Mouse (Mus musculus): ENCODE results near the gene Cirbp. TPM values are rescaled to one million over a fixed set of nuclear protein-coding genes. Genes with fewer than 3 reads are reported as not detected.
A peak's percentile ranks its signal among the peaks of the same experiment; 100 is the strongest.

Cirbp gene
- polyA plus RNA-seq, 1 experiment: 3.9 TPM

DNA sequence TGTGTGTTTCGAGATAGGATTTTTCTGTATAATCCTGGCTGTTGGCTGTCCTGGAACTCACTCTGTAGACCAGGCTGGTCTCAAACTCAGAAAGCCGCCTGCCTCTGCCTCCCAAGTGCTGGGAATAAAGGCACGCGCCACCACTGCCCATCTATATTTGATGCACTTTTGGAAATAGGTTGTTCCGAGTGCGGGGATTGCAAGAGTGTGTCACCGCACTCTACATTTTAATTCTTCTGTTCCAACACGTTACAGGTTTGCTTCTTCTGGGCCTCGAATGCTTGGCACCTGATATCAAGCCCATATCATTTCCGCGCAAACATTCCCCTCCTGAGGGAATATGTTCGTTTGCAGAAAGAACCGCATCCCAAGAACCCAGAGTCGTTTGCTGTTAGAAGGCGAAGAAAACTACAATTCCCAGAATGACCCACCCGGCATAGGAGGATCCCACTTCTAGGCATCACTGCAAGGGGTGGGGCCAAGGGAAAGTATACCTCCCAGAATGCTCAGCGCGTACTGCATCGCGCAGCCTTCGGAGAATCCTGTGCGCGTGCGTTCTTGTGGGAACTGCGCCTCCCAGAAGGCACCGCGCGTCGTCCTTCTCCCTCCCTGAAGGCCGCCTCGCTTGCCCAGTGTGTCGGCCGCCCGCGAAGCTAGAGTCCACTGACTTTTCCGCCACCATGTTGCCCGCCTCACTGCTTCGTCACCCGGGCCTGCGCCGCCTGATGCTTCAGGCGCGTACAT lies 23.8 kb upstream of the Cirbp start:
- Histone ChIP-seq H3K27me3 (ENCODE audit: control insufficient read depth) (peaks cover 34% of the 10 kb centered on the region), H3K4me1 (ENCODE audit: control insufficient read depth) (peaks cover 98% of the 10 kb centered on the region), H3K36me3 (ENCODE audit: control insufficient read depth) (peaks cover 41% of the 10 kb centered on the region), H3K4me3 (replicated peaks) (peak overlapping the region; percentile 86), H3K9me3 (ENCODE audit: control insufficient read depth, low read length) (peaks cover 2% of the 10 kb centered on the region; the same call in 1 of the 2 replicates)
- no peak for TF ChIP-seq TAL1 (IDR thresholded peaks at IDR 0.05; ENCODE audit: low read length)
- no peak for TF ChIP-seq GATA1 (IDR thresholded peaks at IDR 0.05; ENCODE audit: low read length)

DNA sequence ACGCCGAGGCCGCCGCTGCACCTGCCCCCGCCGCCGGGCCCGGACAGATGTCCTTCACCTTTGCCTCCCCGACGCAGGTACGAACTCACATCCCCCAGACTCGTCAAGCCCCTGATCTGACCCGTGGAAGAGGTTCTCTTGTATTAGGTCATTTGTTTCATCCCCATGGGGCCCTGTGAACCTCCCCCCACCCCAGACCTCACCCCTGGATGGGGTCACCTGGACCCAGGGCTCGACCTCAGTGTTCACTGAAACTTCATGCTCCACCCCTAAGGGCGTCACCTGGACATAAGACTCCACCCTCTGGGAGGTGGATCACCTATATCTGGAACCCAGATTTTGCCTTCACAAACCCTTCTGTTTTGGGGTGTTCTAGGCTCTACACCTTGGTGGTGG lies 23.3 kb upstream of the Cirbp start:
- Histone ChIP-seq H3K4me3 (replicated peaks) (peak overlapping the region; percentile 86), H3K9me3 (ENCODE audit: control insufficient read depth, low read length) (no peaks in the 10 kb centered on the region; the same call in 1 of the 2 replicates), H3K4me1 (ENCODE audit: control insufficient read depth) (peaks cover 98% of the 10 kb centered on the region), H3K36me3 (ENCODE audit: control insufficient read depth) (peaks cover 46% of the 10 kb centered on the region), H3K27me3 (ENCODE audit: control insufficient read depth) (peaks cover 28% of the 10 kb centered on the region)
- TF ChIP-seq TAL1 (IDR thresholded peaks at IDR 0.05; ENCODE audit: low read length) (no peak), GATA1 (IDR thresholded peaks at IDR 0.05; ENCODE audit: low read length) (no peak)

DNA sequence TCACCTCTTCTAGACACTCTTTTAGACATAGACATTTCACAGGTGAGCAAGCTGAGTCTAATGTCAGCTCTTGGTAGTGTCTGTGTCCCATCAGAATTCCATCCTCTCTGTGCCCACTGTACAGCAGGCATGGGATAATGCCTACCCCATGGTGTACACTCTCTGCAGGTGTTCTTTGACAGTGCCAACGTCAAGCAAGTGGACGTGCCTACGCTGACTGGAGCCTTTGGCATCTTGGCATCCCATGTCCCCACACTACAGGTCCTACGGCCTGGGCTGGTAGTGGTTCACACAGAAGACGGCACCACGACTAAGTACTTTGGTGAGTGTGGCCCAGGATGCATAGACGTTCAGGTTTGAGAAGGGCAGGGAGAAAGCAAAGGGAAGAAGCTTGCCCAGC lies 22.1 kb upstream of the Cirbp start:
- Histone ChIP-seq H3K4me1 (ENCODE audit: control insufficient read depth) (peaks cover 96% of the 10 kb centered on the region), H3K9me3 (ENCODE audit: control insufficient read depth, low read length) (no peaks in the 10 kb centered on the region; the same call in 1 of the 2 replicates), H3K4me3 (replicated peaks) (peak overlapping the region; percentile 86), H3K36me3 (ENCODE audit: control insufficient read depth) (peaks cover 48% of the 10 kb centered on the region), H3K27me3 (ENCODE audit: control insufficient read depth) (peaks cover 17% of the 10 kb centered on the region)
- no peak for TF ChIP-seq TAL1 (IDR thresholded peaks at IDR 0.05; ENCODE audit: low read length)

DNA sequence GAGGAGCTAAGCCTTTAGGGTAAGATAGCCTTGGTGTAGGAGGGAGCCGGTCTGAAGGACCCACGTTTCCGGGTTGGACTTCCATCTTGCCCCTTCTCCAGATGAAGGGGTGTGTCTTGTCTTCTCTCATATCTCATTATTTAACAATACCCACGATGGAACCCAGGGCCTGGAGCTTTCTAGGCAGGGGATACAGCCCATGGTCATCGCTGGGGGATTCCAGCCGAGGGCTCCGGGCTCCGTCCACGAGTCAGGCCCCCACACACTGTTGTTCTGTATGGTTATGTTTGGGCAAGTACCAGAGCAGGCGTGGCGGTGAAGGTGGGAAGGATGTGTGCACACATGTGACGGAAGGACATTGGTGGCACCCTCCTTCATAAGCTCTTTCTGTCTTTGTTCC lies 21.6 kb upstream of the Cirbp start:
- peaks cover 48% of the 10 kb centered on the region for H3K36me3 ChIP-seq (ENCODE audit: control insufficient read depth)
- no peaks in the 10 kb centered on the region for H3K9me3 ChIP-seq (ENCODE audit: control insufficient read depth, low read length)
- H3K4me3 ChIP-seq (replicated peaks): no peak overlapping the region
- peaks cover 12% of the 10 kb centered on the region for H3K27me3 ChIP-seq (ENCODE audit: control insufficient read depth)
- peaks cover 95% of the 10 kb centered on the region for H3K4me1 ChIP-seq (ENCODE audit: control insufficient read depth)
- TF ChIP-seq GATA1 (IDR thresholded peaks at IDR 0.05; ENCODE audit: low read length): no peak
- TF ChIP-seq TAL1 (IDR thresholded peaks at IDR 0.05; ENCODE audit: low read length): no peak

DNA sequence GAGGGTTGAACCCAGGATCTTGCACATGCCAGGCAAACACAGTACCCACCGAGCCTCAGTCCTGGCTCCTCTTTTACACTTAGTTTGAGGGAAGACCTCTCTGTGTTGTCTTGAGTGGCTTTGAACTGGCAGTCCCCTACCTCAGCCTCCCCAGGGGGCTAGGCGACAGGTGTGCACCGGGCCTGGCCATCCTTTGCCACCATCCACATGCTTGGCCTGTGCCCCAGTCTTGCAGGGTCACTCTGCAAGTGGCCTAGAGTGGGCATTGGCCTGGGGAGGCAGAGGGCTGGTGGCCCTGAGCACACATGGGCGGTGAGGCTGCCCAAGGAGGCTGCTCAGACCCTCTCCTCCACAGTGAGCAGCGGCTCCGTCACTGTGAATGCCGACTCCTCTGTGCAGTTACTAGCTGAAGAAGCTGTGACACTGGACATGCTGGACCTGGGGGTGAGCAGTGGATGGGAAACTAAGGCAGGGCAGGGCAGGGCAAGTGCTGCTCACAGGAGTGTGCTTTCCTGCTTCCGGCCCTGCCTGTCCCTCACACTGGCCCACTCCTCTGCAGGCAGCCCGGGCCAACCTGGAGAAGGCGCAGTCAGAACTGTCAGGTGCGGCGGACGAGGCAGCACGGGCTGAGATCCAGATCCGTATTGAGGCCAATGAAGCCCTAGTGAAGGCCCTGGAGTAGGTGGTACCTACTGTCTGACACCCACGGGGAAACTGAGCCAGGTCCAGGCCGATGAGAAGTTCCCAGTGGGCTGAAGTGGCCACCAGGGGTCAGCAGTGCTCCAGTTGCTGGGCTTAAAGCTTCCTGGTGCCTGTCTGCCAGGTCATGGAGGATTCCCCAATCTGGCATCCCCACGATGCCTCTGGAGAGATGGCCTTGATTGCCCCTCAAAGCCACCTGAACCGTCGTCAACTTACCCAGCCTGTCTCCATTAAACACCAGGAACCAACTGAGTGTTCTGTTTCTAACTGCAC lies 20.6 kb upstream of the Cirbp start:
- Histone ChIP-seq H3K4me3 (replicated peaks) (no peak overlapping the region), H3K36me3 (ENCODE audit: control insufficient read depth) (peaks cover 55% of the 10 kb centered on the region)
- TF ChIP-seq TAL1 (IDR thresholded peaks at IDR 0.05; ENCODE audit: low read length): no peak
- no peak for TF ChIP-seq GATA1 (IDR thresholded peaks at IDR 0.05; ENCODE audit: low read length)

DNA sequence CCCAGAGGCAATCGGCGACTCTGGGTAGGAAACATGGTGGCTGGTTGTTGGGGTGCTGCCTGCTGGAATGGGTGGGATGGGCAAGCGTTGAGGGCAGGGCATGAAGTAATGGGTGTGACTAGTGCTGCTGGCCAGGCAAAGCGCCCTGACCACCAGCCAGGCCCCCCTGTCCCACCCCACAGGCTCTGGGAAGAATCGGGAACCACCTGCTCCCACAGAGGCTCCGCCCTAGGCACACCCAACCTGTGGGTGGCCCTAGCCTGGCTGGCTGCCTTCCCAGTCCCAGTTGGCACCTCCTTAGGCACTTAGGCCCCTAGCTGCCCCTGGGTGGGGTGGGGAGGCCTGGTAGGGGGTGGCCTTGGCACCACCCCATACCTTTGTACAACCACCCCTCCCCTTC lies 19.9 kb upstream of the Cirbp start:
- TF ChIP-seq TAL1 (IDR thresholded peaks at IDR 0.05; ENCODE audit: low read length) (no peak), GATA1 (IDR thresholded peaks at IDR 0.05; ENCODE audit: low read length) (no peak)
- Histone ChIP-seq H3K36me3 (ENCODE audit: control insufficient read depth) (peaks cover 62% of the 10 kb centered on the region), H3K9me3 (ENCODE audit: control insufficient read depth, low read length) (no peaks in the 10 kb centered on the region), H3K4me3 (replicated peaks) (peak overlapping the region; percentile 95), H3K4me1 (ENCODE audit: control insufficient read depth) (peaks cover 95% of the 10 kb centered on the region), H3K27me3 (ENCODE audit: control insufficient read depth) (no peaks in the 10 kb centered on the region)

More for the DNA sequence above, 20.6 kb upstream of the Cirbp start:
- Histone ChIP-seq H3K9me3 (ENCODE audit: control insufficient read depth, low read length) (no peaks in the 10 kb centered on the region), H3K27me3 (ENCODE audit: control insufficient read depth) (peaks cover 2% of the 10 kb centered on the region), H3K4me1 (ENCODE audit: control insufficient read depth) (peaks cover 95% of the 10 kb centered on the region)

DNA sequence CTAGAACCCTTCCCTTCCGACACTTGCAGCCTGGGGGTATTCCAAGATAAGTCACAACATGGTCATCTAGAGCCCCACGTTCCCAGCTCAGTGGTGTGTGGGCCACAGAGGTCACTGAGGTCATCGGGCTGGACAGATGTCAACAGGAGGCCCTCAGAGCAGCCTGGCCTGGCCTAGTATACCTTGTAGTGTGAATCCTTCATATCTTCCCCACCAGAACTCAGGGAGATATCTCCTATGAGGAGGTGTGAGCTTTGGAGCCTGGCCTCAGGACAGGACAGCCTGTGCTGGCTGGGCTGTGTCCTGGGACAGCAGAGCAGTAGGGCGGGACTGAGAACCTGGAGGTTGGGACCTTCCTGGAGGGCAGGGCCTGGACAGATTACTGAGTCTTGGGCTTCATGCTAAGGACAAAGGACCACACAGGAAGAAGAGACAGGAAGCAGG lies 19.2 kb upstream of the Cirbp start:
- no peaks in the 10 kb centered on the region for H3K27me3 ChIP-seq (ENCODE audit: control insufficient read depth)
- H3K4me1 ChIP-seq (ENCODE audit: control insufficient read depth): peaks cover 95% of the 10 kb centered on the region
- H3K36me3 ChIP-seq (ENCODE audit: control insufficient read depth): peaks cover 69% of the 10 kb centered on the region
- H3K9me3 ChIP-seq (ENCODE audit: control insufficient read depth, low read length): no peaks in the 10 kb centered on the region
- TF ChIP-seq GATA1 (IDR thresholded peaks at IDR 0.05; ENCODE audit: low read length) (no peak), TAL1 (IDR thresholded peaks at IDR 0.05; ENCODE audit: low read length) (no peak)
- peak overlapping the region; percentile 95 for H3K4me3 ChIP-seq (replicated peaks)

DNA sequence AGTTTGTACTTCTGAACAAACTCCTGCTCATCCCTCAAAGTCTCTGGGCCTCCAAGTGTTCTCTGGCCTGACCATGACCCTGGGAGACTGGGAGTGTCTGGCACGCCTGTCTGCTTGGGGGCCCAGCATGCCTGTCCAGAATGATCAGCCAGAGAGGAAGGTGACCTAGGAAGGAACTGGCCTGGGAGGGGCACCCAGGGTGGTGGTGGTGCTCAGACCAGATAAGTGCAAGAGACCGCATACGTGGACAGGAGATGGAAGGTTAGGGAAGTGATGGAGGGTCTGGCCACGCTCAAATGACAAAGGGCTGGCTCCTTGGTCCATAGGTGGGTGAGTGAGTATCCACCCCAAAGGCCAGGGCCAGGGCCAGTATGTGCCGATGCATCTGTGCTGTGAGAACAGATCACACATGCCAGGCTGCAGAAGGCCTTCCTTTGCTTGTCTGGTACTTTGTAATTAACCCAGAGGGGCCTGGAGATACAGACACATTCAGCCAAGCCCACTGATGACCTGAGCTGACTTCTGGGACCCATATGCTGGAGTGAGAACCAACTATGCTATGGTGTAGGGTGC lies 18.6 kb upstream of the Cirbp start:
- H3K4me1 ChIP-seq (ENCODE audit: control insufficient read depth): peaks cover 96% of the 10 kb centered on the region

More for the DNA sequence above, 18.6 kb upstream of the Cirbp start:
- H3K4me3 ChIP-seq (replicated peaks): peak overlapping the region; percentile 95
- no peaks in the 10 kb centered on the region for H3K27me3 ChIP-seq (ENCODE audit: control insufficient read depth)
- peaks cover 75% of the 10 kb centered on the region for H3K36me3 ChIP-seq (ENCODE audit: control insufficient read depth)
- TF ChIP-seq GATA1 (IDR thresholded peaks at IDR 0.05; ENCODE audit: low read length): no peak
- H3K9me3 ChIP-seq (ENCODE audit: control insufficient read depth, low read length): no peaks in the 10 kb centered on the region
